Comparison of ENCODE assay signal across 18 mouse cellular contexts in genomic region chr9:116136811-116137210, GRCm38 (mm10). TPM values are rescaled to one million over a fixed set of nuclear protein-coding genes. Genes with fewer than 3 reads are reported as not detected.
DNase-seq lines count a peak whose midpoint lies in the region; ATAC-seq and TF ChIP-seq lines count a peak whose summit lies in the region.
"Had no signal": no experiment of that assay in that cellular context is flagged by ENCODE, and none has a peak within 500 bp of the region (broad histone marks: within the 10 kb centered on the region; RNA-seq: fewer than 3 reads in every experiment).

No protein-coding gene starts in this region.

- peak; percentile 28; the same call in 1 of the 2 replicates for TF ChIP-seq EP300 in lung, postnatal 0 days (IDR thresholded peaks at IDR 0.05)

- no peaks in the 10 kb centered on the region for H3K27me3 ChIP-seq in forebrain, embryonic 13.5 days
- no peaks in the 10 kb centered on the region for H3K27me3 ChIP-seq in forebrain, embryonic 11.5 days (ENCODE audit: control insufficient read depth, insufficient read depth, low read length)
- H3K27me3 ChIP-seq in lung, postnatal 0 days (replicated peaks; ENCODE audit: insufficient read depth, low read length), result no peaks in the 10 kb centered on the region
- no peaks in the 10 kb centered on the region for H3K27me3 ChIP-seq in small intestine, adult 2 months (ENCODE audit: control insufficient read depth, insufficient read depth, low read length)
- no peaks in the 10 kb centered on the region for H3K27me3 ChIP-seq in hindbrain, embryonic 10.5 days (ENCODE audit: insufficient read depth, poor library complexity, severe bottlenecking)
- H3K27me3 ChIP-seq: embryonic facial prominence, embryonic 15.5 days; heart, embryonic 13.5 days; neural tube, embryonic 12.5 days had no signal

- no peak for DNase-seq in forebrain, embryonic 11.5 days (ENCODE audit: low spot score)
- DNase-seq in lung, postnatal 0 days (ENCODE audit: low spot score), result peak; percentile 39
- no peak for DNase-seq in lung, postnatal 10 days
- peak; percentile 67 for DNase-seq in brain, embryonic 14.5 days (ENCODE audit: low read depth)
- DNase-seq in ovary, postnatal 14 days (ENCODE audit: low spot score), result no peak
- DNase-seq in hindbrain, embryonic 10.5 days (ENCODE audit: low spot score), result no peak
- DNase-seq: cerebellum, adult 9-10 months; gastrocnemius, postnatal 36 days; kidney, postnatal 14 days; layer of hippocampus, adult 9-11 months; right cerebral cortex, postnatal 25 days had no signal

- no peak for TF ChIP-seq POLR2A in brain, embryonic 14.5 days (IDR thresholded peaks at IDR 0.05; ENCODE audit: borderline replicate concordance, extremely low read depth, insufficient read depth, insufficient read length, poor library complexity, severe bottlenecking)
- TF ChIP-seq POLR2A in small intestine, adult 2 months (IDR thresholded peaks at IDR 0.05; ENCODE audit: low read depth, low read length), result no peak

- WGBS in forebrain, embryonic 13.5 days, result 58% methylated on average over 5 of the region's 5 CpGs
- WGBS in forebrain, embryonic 11.5 days, result 70% methylated on average over 5 of the region's 5 CpGs
- 63% methylated on average over 5 of the region's 5 CpGs for WGBS in lung, postnatal 0 days
- WGBS in small intestine, adult 2 months, result 65% methylated on average over 5 of the region's 5 CpGs
- WGBS in hindbrain, embryonic 10.5 days, result 85% methylated on average over 5 of the region's 5 CpGs

- H3K27ac ChIP-seq in forebrain, embryonic 13.5 days, result no peak overlapping the region
- no peak overlapping the region for H3K27ac ChIP-seq in forebrain, embryonic 11.5 days (ENCODE audit: low read depth, low read length)
- H3K27ac ChIP-seq in lung, postnatal 0 days (ENCODE audit: low read length), result no peak overlapping the region
- 0 out of 2 replicates have a peak overlapping the region, but pooled peaks have one; percentile 11 for H3K27ac ChIP-seq in small intestine, adult 2 months (ENCODE audit: insufficient read depth, low read depth, low read length)
- H3K27ac ChIP-seq in hindbrain, embryonic 10.5 days, result no peak overlapping the region; the same call in 1 of the 2 replicates
- H3K27ac ChIP-seq: embryonic facial prominence, embryonic 15.5 days; heart, embryonic 13.5 days; liver, embryonic 14.5 days; neural tube, embryonic 12.5 days had no signal

- ATAC-seq in forebrain, embryonic 13.5 days, result 0 out of 2 replicates have a peak, but pooled peaks have one; percentile 6
- ATAC-seq in forebrain, embryonic 11.5 days (replicated peaks; ENCODE audit: low FRiP score), result no peak
- no peak for ATAC-seq in lung, postnatal 0 days
- ATAC-seq: intestine, embryonic 16.5 days had no signal

- H3K4me1 ChIP-seq in forebrain, embryonic 13.5 days, result 0 out of 2 replicates have a peak, but pooled peaks cover 15% of the 10 kb centered on the region
- no peaks in the 10 kb centered on the region for H3K4me1 ChIP-seq in forebrain, embryonic 11.5 days (replicated peaks; ENCODE audit: control insufficient read depth, insufficient read depth, low read length)
- peaks cover 34% of the 10 kb centered on the region; the same call in 1 of the 2 replicates for H3K4me1 ChIP-seq in lung, postnatal 0 days (ENCODE audit: insufficient read depth, low read depth, low read length)
- H3K4me1 ChIP-seq in small intestine, adult 2 months (ENCODE audit: control insufficient read depth, insufficient read depth, insufficient read length, low read length), result peaks cover 18% of the 10 kb centered on the region
- H3K4me1 ChIP-seq in hindbrain, embryonic 10.5 days (replicated peaks), result peaks cover 58% of the 10 kb centered on the region

- H3K36me3 ChIP-seq in forebrain, embryonic 13.5 days (ENCODE audit: poor library complexity, severe bottlenecking), result no peaks in the 10 kb centered on the region
- no peaks in the 10 kb centered on the region for H3K36me3 ChIP-seq in forebrain, embryonic 11.5 days (ENCODE audit: control insufficient read depth, insufficient read depth, low read length)
- no peaks in the 10 kb centered on the region for H3K36me3 ChIP-seq in lung, postnatal 0 days (ENCODE audit: insufficient read depth, low read length)
- peaks cover 1% of the 10 kb centered on the region; the same call in 1 of the 2 replicates for H3K36me3 ChIP-seq in small intestine, adult 2 months (ENCODE audit: control insufficient read depth, insufficient read depth, low read length)
- no peaks in the 10 kb centered on the region for H3K36me3 ChIP-seq in hindbrain, embryonic 10.5 days
- H3K36me3 ChIP-seq: embryonic facial prominence, embryonic 15.5 days; neural tube, embryonic 12.5 days had no signal

- H3K4me3 ChIP-seq in forebrain, embryonic 13.5 days, result no peak overlapping the region
- H3K4me3 ChIP-seq in forebrain, embryonic 11.5 days (ENCODE audit: low read depth, low read length), result no peak overlapping the region
- H3K4me3 ChIP-seq in lung, postnatal 0 days (ENCODE audit: low read depth, low read length), result no peak overlapping the region
- H3K4me3 ChIP-seq in small intestine, adult 2 months (ENCODE audit: low read depth, low read length), result no peak overlapping the region
- no peak overlapping the region for H3K4me3 ChIP-seq in hindbrain, embryonic 10.5 days
- H3K4me3 ChIP-seq: embryonic facial prominence, embryonic 15.5 days; heart, embryonic 13.5 days; neural tube, embryonic 12.5 days had no signal

- no peaks in the 10 kb centered on the region for H3K9me3 ChIP-seq in forebrain, embryonic 13.5 days (replicated peaks)
- no peaks in the 10 kb centered on the region for H3K9me3 ChIP-seq in forebrain, embryonic 11.5 days (ENCODE audit: control insufficient read depth, low read length)
- no peaks in the 10 kb centered on the region for H3K9me3 ChIP-seq in lung, postnatal 0 days (ENCODE audit: low read length)
- no peaks in the 10 kb centered on the region for H3K9me3 ChIP-seq in hindbrain, embryonic 10.5 days
- H3K9me3 ChIP-seq: embryonic facial prominence, embryonic 15.5 days; heart, embryonic 13.5 days; neural tube, embryonic 12.5 days had no signal

- no peak overlapping the region for H3K4me2 ChIP-seq in forebrain, embryonic 13.5 days
- H3K4me2 ChIP-seq in forebrain, embryonic 11.5 days (ENCODE audit: low read depth, low read length, severe bottlenecking), result no peak overlapping the region
- no peak overlapping the region for H3K4me2 ChIP-seq in lung, postnatal 0 days (replicated peaks; ENCODE audit: low read depth, low read length)
- H3K4me2 ChIP-seq: embryonic facial prominence, embryonic 15.5 days; heart, embryonic 13.5 days; neural tube, embryonic 12.5 days had no signal

- TF ChIP-seq CTCF in lung, postnatal 0 days (IDR thresholded peaks at IDR 0.05), result no peak
- TF ChIP-seq CTCF in brain, embryonic 14.5 days (IDR thresholded peaks at IDR 0.05; ENCODE audit: borderline replicate concordance, extremely low read depth, insufficient read depth, insufficient read length), result no peak
- no peak for TF ChIP-seq CTCF in small intestine, adult 2 months (IDR thresholded peaks at IDR 0.05; ENCODE audit: extremely low read depth, insufficient read length, insufficient replicate concordance, low read depth, low read length)

- H3K9ac ChIP-seq in forebrain, embryonic 13.5 days, result no peak overlapping the region
- H3K9ac ChIP-seq in forebrain, embryonic 11.5 days (ENCODE audit: low read length), result no peak overlapping the region
- no peak overlapping the region for H3K9ac ChIP-seq in lung, postnatal 0 days (replicated peaks; ENCODE audit: low read depth)
- H3K9ac ChIP-seq: embryonic facial prominence, embryonic 15.5 days; heart, embryonic 13.5 days; liver, embryonic 14.5 days; neural tube, embryonic 12.5 days had no signal

RNA-seq across cellular contexts. Expression of gene Tgfbr2, which starts 38.3 kb away (rescaled TPM):
- 4.2 and 4.4 TPM in 2 replicates for polyA plus RNA-seq in forebrain, embryonic 13.5 days (2015; fragmentation: Nextera tagmentation; extraction: Ambion mirVana)
- polyA plus RNA-seq in forebrain, embryonic 11.5 days (2014; fragmentation: Nextera tagmentation; extraction: Ambion mirVana), result 8.1 and 8.7 TPM in 2 replicates
- 62.2 and 68.0 TPM in 2 replicates for polyA plus RNA-seq in lung, postnatal 0 days (2015; fragmentation: Nextera tagmentation; extraction: Ambion mirVana)
- 9.1 and 13.6 TPM in 2 replicates for polyA plus RNA-seq in brain, embryonic 14.5 days (2012; rRNA removed)
- polyA plus RNA-seq in small intestine, adult 2 months (2012; rRNA removed), result 19.6 and 27.2 TPM in 2 replicates
- polyA plus RNA-seq in hindbrain, embryonic 10.5 days (2016; fragmentation: Nextera tagmentation; extraction: Ambion mirVana), result 8.3 and 8.4 TPM in 2 replicates

Comparison
In these comparisons a context has a peak if more than half of its experiments do, and no peak if none do; other contexts are left out.
1. DNase-seq: peak in lung, postnatal 0 days (single experiment) and brain, embryonic 14.5 days (single experiment); none in forebrain, embryonic 11.5 days (single experiment), lung, postnatal 10 days (single experiment), ovary, postnatal 14 days (single experiment) and hindbrain, embryonic 10.5 days (single experiment).